Mouse (Mus musculus): ENCODE measurements around the gene Lin28a.

GRCm38 (mm10) chr4:134047648-134048047 is 29.0 kb upstream of the Lin28a start:
- TF ChIP-seq POLR2A (IDR thresholded peaks at IDR 0.05; ENCODE audit: extremely low read depth, insufficient read depth, low read length) = no peak
- TF ChIP-seq CTCF (IDR thresholded peaks at IDR 0.05; ENCODE audit: extremely low read depth, insufficient read depth, low read length) = no peak

Measured in cortical plate, adult 2 months (tissue).